Mouse (Mus musculus): ENCODE measurements around the gene Uvssa. TPM values are rescaled to one million over a fixed set of nuclear protein-coding genes. Genes with fewer than 3 reads are reported as not detected.

The Uvssa gene
- polyA plus RNA-seq, 1 experiment from 2014 or later: 3.1 TPM

DNA sequence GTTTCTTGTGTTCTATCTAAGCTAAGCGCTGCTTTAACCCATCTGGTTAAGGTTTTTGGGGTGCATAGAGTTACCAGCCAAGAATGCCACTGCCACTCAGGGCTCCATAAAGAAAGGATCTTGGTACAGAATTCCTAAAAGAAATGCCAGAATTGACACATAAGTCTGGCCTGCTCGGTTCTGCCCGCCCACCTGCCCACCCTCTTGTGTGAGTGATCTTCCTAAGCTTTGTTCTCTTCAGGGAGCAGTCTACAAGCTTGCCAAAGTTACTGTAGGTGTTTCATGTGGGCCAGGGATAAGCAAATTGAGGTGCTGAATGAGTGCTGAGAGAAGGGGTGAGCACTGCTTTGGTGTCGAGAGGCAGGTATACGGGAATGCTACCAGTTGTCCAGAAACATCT is 15.1 kb upstream of the Uvssa start:
- H3K4me3 ChIP-seq (ENCODE audit: low read depth, low read length): no peak overlapping the region
- H3K9me3 ChIP-seq (replicated peaks; ENCODE audit: control insufficient read depth, low read length): no peaks in the 10 kb centered on the region
- no peak overlapping the region for H3K4me2 ChIP-seq (ENCODE audit: low read depth, low read length)
- no peaks in the 10 kb centered on the region for H3K27me3 ChIP-seq (ENCODE audit: control insufficient read depth, insufficient read depth, low read depth, low read length)
- no peak for ATAC-seq (ENCODE audit: low read depth)
- peaks cover 46% of the 10 kb centered on the region for H3K36me3 ChIP-seq (ENCODE audit: control insufficient read depth, insufficient read depth)
- H3K4me1 ChIP-seq (ENCODE audit: control insufficient read depth, low read depth, low read length): no peaks in the 10 kb centered on the region
- WGBS (ENCODE audit: insufficient replicate concordance): 85% methylated on average over 5 of the region's 5 CpGs
- no peak overlapping the region for H3K9ac ChIP-seq (ENCODE audit: low read depth, low read length)
- H3K27ac ChIP-seq (ENCODE audit: low read length): no peak overlapping the region

GRCm38 (mm10) chr5:33368651-33369050 is 9.7 kb upstream of the Uvssa start:
- 85% methylated on average over 4 of the region's 4 CpGs for WGBS (ENCODE audit: insufficient replicate concordance)
- no peak overlapping the region for H3K4me2 ChIP-seq (ENCODE audit: low read depth, low read length)
- H3K9ac ChIP-seq (ENCODE audit: low read depth, low read length): no peak overlapping the region
- H3K27ac ChIP-seq (ENCODE audit: low read length): no peak overlapping the region
- ATAC-seq (ENCODE audit: low read depth): no peak
- peaks cover 42% of the 10 kb centered on the region for H3K36me3 ChIP-seq (ENCODE audit: control insufficient read depth, insufficient read depth)
- peaks cover 20% of the 10 kb centered on the region for H3K4me1 ChIP-seq (ENCODE audit: control insufficient read depth, low read depth, low read length)
- no peak overlapping the region for H3K4me3 ChIP-seq (ENCODE audit: low read depth, low read length)
- no peaks in the 10 kb centered on the region for H3K27me3 ChIP-seq (ENCODE audit: control insufficient read depth, insufficient read depth, low read depth, low read length)
- H3K9me3 ChIP-seq (replicated peaks; ENCODE audit: control insufficient read depth, low read length): no peaks in the 10 kb centered on the region

DNA sequence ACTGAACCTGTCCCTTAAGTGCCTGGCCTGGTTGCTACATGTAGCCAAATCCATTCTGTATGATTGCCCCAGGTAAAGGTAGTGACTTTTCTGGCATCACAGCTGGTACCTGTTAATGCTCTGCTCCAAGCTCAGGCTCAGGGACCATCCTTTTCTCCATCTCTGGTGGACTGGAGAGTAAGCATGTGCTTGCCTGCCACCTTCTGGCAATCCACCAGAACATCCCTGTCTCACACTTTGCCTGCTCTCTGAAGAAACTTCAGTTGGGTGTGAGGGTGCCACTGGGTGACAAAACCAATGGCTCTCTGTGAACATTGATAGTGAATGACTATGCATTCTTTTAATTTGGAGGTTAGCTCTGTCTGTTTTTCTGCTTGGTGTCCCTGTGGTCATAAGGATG is 7.2 kb upstream of the Uvssa start:
- Histone ChIP-seq H3K4me1 (ENCODE audit: control insufficient read depth, low read depth, low read length) (peaks cover 20% of the 10 kb centered on the region), H3K9me3 (replicated peaks; ENCODE audit: control insufficient read depth, low read length) (no peaks in the 10 kb centered on the region), H3K27ac (ENCODE audit: low read length) (peak overlapping the region; percentile 68), H3K27me3 (ENCODE audit: control insufficient read depth, insufficient read depth, low read depth, low read length) (no peaks in the 10 kb centered on the region), H3K4me2 (ENCODE audit: low read depth, low read length) (peak overlapping the region; percentile 40), H3K9ac (ENCODE audit: low read depth, low read length) (peak overlapping the region; percentile 23; the same call in 1 of the 2 replicates), H3K36me3 (ENCODE audit: control insufficient read depth, insufficient read depth) (peaks cover 26% of the 10 kb centered on the region), H3K4me3 (ENCODE audit: low read depth, low read length) (no peak overlapping the region)
- peak; percentile 69 for ATAC-seq (ENCODE audit: low read depth)

GRCm38 (mm10) chr5:33371668-33372067 is 6.7 kb upstream of the Uvssa start:
- Histone ChIP-seq H3K9ac (ENCODE audit: low read depth, low read length) (peak overlapping the region; percentile 23; the same call in 1 of the 2 replicates), H3K4me1 (ENCODE audit: control insufficient read depth, low read depth, low read length) (peaks cover 20% of the 10 kb centered on the region), H3K27me3 (ENCODE audit: control insufficient read depth, insufficient read depth, low read depth, low read length) (no peaks in the 10 kb centered on the region), H3K36me3 (ENCODE audit: control insufficient read depth, insufficient read depth) (peaks cover 24% of the 10 kb centered on the region), H3K27ac (ENCODE audit: low read length) (peak overlapping the region; percentile 68), H3K4me3 (ENCODE audit: low read depth, low read length) (0 out of 2 replicates have a peak overlapping the region, but pooled peaks have one; percentile 7), H3K9me3 (replicated peaks; ENCODE audit: control insufficient read depth, low read length) (no peaks in the 10 kb centered on the region), H3K4me2 (ENCODE audit: low read depth, low read length) (peak overlapping the region; percentile 40)
- WGBS (ENCODE audit: insufficient replicate concordance): 61% methylated on average over 4 of the region's 4 CpGs
- peak; percentile 91 for ATAC-seq (ENCODE audit: low read depth)

DNA sequence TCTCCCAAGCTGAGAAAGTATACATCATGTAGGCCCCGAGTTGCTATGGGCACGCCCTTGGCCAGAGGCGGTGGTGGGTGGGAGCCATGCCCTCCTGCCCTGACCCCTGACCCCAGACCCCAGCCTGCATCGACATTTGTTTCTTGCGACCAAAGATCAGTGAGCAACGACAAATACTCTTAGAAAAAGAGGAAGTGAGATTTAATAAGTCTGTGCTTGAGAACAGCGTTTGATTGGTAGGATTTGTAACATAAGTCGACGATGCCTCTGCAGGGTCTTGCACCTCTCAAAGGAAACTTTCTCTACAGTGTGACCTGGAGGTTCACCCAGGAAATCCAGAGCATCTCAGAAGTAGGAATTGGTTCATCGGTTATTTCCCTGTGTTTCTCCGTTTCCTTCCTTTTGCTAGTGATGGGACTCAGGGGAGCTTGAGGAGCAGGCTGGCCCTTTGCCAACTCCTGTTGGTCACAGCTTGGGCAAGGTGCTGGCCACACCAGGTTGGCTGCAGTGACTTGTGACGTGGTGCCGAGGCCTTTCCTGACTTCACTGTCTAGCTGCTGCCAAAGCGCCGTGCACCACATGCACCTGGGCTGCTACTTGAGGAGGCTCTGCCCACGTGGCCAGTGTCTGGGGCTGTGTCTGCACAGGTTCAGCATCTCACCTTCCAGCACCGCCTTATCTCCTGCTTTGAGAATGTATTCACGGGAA is 5.9 kb upstream of the Uvssa start:
- peaks cover 21% of the 10 kb centered on the region for H3K36me3 ChIP-seq (ENCODE audit: control insufficient read depth, insufficient read depth)
- ATAC-seq (ENCODE audit: low read depth): no peak

GRCm38 (mm10) chr5:33377176-33377575 is 1.2 kb upstream of the Uvssa start:
- Histone ChIP-seq H3K9ac (ENCODE audit: low read depth, low read length) (no peak overlapping the region), H3K27ac (ENCODE audit: low read length) (peak overlapping the region; percentile 99), H3K27me3 (ENCODE audit: control insufficient read depth, insufficient read depth, low read depth, low read length) (no peaks in the 10 kb centered on the region), H3K36me3 (ENCODE audit: control insufficient read depth, insufficient read depth) (peaks cover 11% of the 10 kb centered on the region), H3K4me2 (ENCODE audit: low read depth, low read length) (peak overlapping the region; percentile 85), H3K4me3 (ENCODE audit: low read depth, low read length) (no peak overlapping the region; the same call in 1 of the 2 replicates), H3K9me3 (replicated peaks; ENCODE audit: control insufficient read depth, low read length) (no peaks in the 10 kb centered on the region), H3K4me1 (ENCODE audit: control insufficient read depth, low read depth, low read length) (peaks cover 20% of the 10 kb centered on the region)
- no peak for ATAC-seq (ENCODE audit: low read depth)
- WGBS (ENCODE audit: insufficient replicate concordance): 48% methylated on average over 6 of the region's 6 CpGs

More for the DNA sequence above, 5.9 kb upstream of the Uvssa start:
- Histone ChIP-seq H3K9me3 (replicated peaks; ENCODE audit: control insufficient read depth, low read length) (no peaks in the 10 kb centered on the region), H3K9ac (ENCODE audit: low read depth, low read length) (no peak overlapping the region), H3K4me3 (ENCODE audit: low read depth, low read length) (no peak overlapping the region), H3K27me3 (ENCODE audit: control insufficient read depth, insufficient read depth, low read depth, low read length) (no peaks in the 10 kb centered on the region), H3K27ac (ENCODE audit: low read length) (no peak overlapping the region), H3K4me2 (ENCODE audit: low read depth, low read length) (no peak overlapping the region), H3K4me1 (ENCODE audit: control insufficient read depth, low read depth, low read length) (peaks cover 26% of the 10 kb centered on the region)
- 72% methylated on average over 18 of the region's 18 CpGs for WGBS (ENCODE audit: insufficient replicate concordance)

DNA sequence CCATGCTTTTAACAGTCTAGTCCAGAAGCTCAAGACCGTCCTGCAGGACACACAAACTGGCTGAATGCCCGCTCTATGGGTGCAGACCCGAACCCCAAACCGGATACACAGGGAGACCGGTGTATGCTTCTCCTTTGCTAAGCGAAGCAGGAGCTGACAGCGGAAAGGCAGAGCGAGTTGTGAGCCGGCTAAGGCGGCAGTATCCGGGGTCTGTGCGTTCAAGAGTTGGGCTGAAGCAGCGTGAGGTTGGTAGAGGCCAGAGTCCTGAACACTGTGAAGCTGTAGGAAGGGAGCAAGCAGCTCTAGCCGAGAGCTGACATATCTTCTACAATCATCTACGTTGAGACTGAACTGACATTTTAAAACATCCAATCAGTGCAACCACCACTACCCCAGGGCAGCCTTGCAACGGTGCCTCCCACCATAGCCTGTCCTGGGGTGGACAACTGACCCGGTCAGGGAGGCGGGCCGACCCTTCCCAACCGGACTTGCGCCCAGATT is 498 bp upstream of the Uvssa start:
- H3K4me3 ChIP-seq (ENCODE audit: low read depth, low read length): peak overlapping the region; percentile 85
- peak overlapping the region; percentile 65 for H3K9ac ChIP-seq (ENCODE audit: low read depth, low read length)
- no peaks in the 10 kb centered on the region for H3K9me3 ChIP-seq (replicated peaks; ENCODE audit: control insufficient read depth, low read length)
- peaks cover 5% of the 10 kb centered on the region for H3K36me3 ChIP-seq (ENCODE audit: control insufficient read depth, insufficient read depth)
- peaks cover 15% of the 10 kb centered on the region for H3K4me1 ChIP-seq (ENCODE audit: control insufficient read depth, low read depth, low read length)
- WGBS (ENCODE audit: insufficient replicate concordance): 1% methylated on average over 21 of the region's 21 CpGs
- peak overlapping the region; percentile 99 for H3K27ac ChIP-seq (ENCODE audit: low read length)
- peak; percentile 44; the same call in 1 of the 2 replicates for ATAC-seq (ENCODE audit: low read depth)
- no peaks in the 10 kb centered on the region for H3K27me3 ChIP-seq (ENCODE audit: control insufficient read depth, insufficient read depth, low read depth, low read length)
- peak overlapping the region; percentile 85 for H3K4me2 ChIP-seq (ENCODE audit: low read depth, low read length)

- Histone ChIP-seq H3K4me1 (ENCODE audit: control insufficient read depth, low read depth, low read length) (no peaks in the 10 kb centered on the region), H3K27me3 (ENCODE audit: control insufficient read depth, insufficient read depth, low read depth, low read length) (no peaks in the 10 kb centered on the region), H3K9me3 (replicated peaks; ENCODE audit: control insufficient read depth, low read length) (no peaks in the 10 kb centered on the region), H3K4me3 (ENCODE audit: low read depth, low read length) (no peak overlapping the region), H3K36me3 (ENCODE audit: control insufficient read depth, insufficient read depth) (peaks cover 6% of the 10 kb centered on the region; the same call in 1 of the 2 replicates), H3K27ac (ENCODE audit: low read length) (no peak overlapping the region), H3K9ac (ENCODE audit: low read depth, low read length) (no peak overlapping the region), H3K4me2 (ENCODE audit: low read depth, low read length) (no peak overlapping the region)
- WGBS (ENCODE audit: insufficient replicate concordance): 72% methylated on average over 11 of the region's 11 CpGs
- ATAC-seq (ENCODE audit: low read depth): no peak
These were observed 9.2 kb downstream of the Uvssa start for GRCm38 (mm10) chr5:33387550-33387949.

DNA sequence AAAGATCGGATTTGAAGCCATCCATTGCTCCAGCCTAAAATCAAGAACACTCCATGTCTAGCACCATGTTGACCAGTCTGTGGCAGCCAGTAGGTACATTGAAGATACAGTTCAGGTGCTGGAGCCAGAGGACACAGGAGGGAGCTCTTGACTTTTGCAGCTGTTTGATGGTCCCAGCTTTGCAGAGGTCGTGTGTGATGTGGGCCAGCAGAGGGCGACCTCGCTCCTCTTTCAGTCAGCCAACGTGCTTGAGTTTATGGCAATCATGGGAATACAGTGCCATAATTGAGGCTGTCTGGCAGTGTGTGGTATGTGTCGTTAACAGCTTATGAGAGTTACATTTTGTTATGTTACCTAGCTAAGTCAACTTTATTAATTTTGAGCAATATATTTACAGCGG is 15.5 kb downstream of the Uvssa start:
- WGBS (ENCODE audit: insufficient replicate concordance): 19% methylated on average over 7 of the region's 7 CpGs
- no peaks in the 10 kb centered on the region for H3K9me3 ChIP-seq (replicated peaks; ENCODE audit: control insufficient read depth, low read length)
- no peaks in the 10 kb centered on the region for H3K4me1 ChIP-seq (ENCODE audit: control insufficient read depth, low read depth, low read length)
- no peak overlapping the region for H3K4me2 ChIP-seq (ENCODE audit: low read depth, low read length)
- no peak overlapping the region for H3K27ac ChIP-seq (ENCODE audit: low read length)
- no peak overlapping the region for H3K4me3 ChIP-seq (ENCODE audit: low read depth, low read length)
- H3K9ac ChIP-seq (ENCODE audit: low read depth, low read length): no peak overlapping the region
- peaks cover 6% of the 10 kb centered on the region; the same call in 1 of the 2 replicates for H3K36me3 ChIP-seq (ENCODE audit: control insufficient read depth, insufficient read depth)
- no peaks in the 10 kb centered on the region for H3K27me3 ChIP-seq (ENCODE audit: control insufficient read depth, insufficient read depth, low read depth, low read length)
- ATAC-seq (ENCODE audit: low read depth): 0 out of 2 replicates have a peak, but pooled peaks have one; percentile 37
